Mouse (Mus musculus): ENCODE data around the gene Sec23b. TPM values are rescaled to one million over a fixed set of nuclear protein-coding genes. Genes with fewer than 3 reads are reported as not detected.

The Sec23b gene
- polyA plus RNA-seq, 1 experiment from 2014 or later: 80.6 TPM

DNA sequence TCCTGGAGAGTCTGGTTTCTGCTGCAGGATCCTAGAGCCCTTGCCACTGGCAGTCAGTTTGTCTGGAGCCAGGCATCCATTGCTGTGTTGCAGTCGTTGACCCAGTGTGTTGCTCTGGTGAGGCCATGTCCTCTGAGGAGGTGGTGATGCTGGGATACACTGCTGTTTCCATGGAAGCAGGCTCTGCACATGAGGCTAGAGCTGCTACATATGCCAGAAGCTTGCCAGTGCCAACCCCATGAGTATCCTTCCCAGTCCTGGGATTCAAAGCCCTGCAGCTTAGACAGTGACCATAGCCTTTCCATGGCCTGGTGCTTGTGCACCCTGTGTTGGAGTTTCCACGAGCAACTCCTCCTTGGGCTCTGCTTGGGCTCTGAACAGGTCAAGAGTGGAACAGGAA, 77.5 kb downstream of the Sec23b start:
- H3K27me3 ChIP-seq (ENCODE audit: control insufficient read depth, insufficient read depth, low read length): no peaks in the 10 kb centered on the region
- no peak overlapping the region for H3K4me3 ChIP-seq (ENCODE audit: low read depth, low read length)
- no peak for ATAC-seq (ENCODE audit: insufficient number of reproducible peaks, insufficient read depth, low FRiP score, low read depth)
- H3K9ac ChIP-seq (replicated peaks; ENCODE audit: low read depth, low read length): no peak overlapping the region
- H3K4me2 ChIP-seq (replicated peaks; ENCODE audit: low read depth, low read length): no peak overlapping the region
- H3K9me3 ChIP-seq (ENCODE audit: control insufficient read depth, low read depth, low read length): no peaks in the 10 kb centered on the region
- no peaks in the 10 kb centered on the region for H3K4me1 ChIP-seq (ENCODE audit: control insufficient read depth, insufficient read depth, low read length)
- H3K27ac ChIP-seq (ENCODE audit: low read length): no peak overlapping the region
- 89% methylated on average over 2 of the region's 2 CpGs for WGBS
- no peaks in the 10 kb centered on the region for H3K36me3 ChIP-seq (ENCODE audit: control insufficient read depth, insufficient read depth, low read length)

DNA sequence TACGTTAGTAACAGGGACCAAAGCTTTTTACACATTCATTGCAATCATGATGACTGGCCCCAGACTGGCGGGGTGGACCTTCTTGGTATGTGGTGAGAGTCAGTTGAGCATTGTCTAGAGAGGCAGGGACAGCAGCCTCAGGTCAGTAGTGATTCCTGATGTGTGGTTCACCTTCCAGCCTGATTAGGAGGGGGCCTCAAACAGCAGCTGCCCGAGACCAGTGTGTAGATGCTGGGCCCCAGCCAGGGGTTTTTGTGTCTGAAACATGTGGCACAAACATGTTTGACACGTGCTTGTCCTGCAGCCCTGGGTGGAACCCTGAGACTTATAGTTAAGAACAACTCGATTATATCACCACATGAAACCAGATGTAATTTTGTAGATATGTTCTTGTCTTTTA, 78.2 kb downstream of the Sec23b start:
- Histone ChIP-seq H3K36me3 (ENCODE audit: control insufficient read depth, insufficient read depth, low read length) (no peaks in the 10 kb centered on the region), H3K9me3 (ENCODE audit: control insufficient read depth, low read depth, low read length) (no peaks in the 10 kb centered on the region), H3K27ac (ENCODE audit: low read length) (no peak overlapping the region), H3K4me2 (replicated peaks; ENCODE audit: low read depth, low read length) (no peak overlapping the region), H3K4me3 (ENCODE audit: low read depth, low read length) (no peak overlapping the region), H3K27me3 (ENCODE audit: control insufficient read depth, insufficient read depth, low read length) (no peaks in the 10 kb centered on the region), H3K4me1 (ENCODE audit: control insufficient read depth, insufficient read depth, low read length) (no peaks in the 10 kb centered on the region), H3K9ac (replicated peaks; ENCODE audit: low read depth, low read length) (no peak overlapping the region)
- WGBS: 74% methylated on average over 5 of the region's 5 CpGs
- ATAC-seq (ENCODE audit: insufficient number of reproducible peaks, insufficient read depth, low FRiP score, low read depth): no peak

DNA sequence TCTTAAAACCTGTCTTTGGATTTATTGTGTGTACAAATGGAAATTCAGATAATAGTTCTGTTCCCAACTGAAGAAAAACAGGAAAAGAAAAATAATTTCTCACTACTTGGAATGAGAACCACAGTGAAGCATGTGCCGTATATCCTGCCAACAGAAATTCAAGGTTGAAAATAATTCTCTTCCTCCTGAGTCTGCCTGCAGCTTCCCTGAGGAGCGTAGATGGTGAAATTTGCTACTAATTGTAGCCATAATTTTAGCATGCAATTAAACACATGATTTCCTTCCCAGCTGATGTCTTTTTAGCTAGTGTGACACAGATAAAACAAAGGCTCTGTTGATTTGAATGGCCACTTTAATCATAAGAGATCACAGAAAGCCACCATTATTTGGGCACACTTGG, 78.7 kb downstream of the Sec23b start:
- no peak for ATAC-seq (ENCODE audit: insufficient number of reproducible peaks, insufficient read depth, low FRiP score, low read depth)
- Histone ChIP-seq H3K4me1 (ENCODE audit: control insufficient read depth, insufficient read depth, low read length) (no peaks in the 10 kb centered on the region), H3K9me3 (ENCODE audit: control insufficient read depth, low read depth, low read length) (no peaks in the 10 kb centered on the region), H3K27me3 (ENCODE audit: control insufficient read depth, insufficient read depth, low read length) (no peaks in the 10 kb centered on the region), H3K4me2 (replicated peaks; ENCODE audit: low read depth, low read length) (no peak overlapping the region), H3K27ac (ENCODE audit: low read length) (no peak overlapping the region), H3K4me3 (ENCODE audit: low read depth, low read length) (no peak overlapping the region), H3K36me3 (ENCODE audit: control insufficient read depth, insufficient read depth, low read length) (no peaks in the 10 kb centered on the region), H3K9ac (replicated peaks; ENCODE audit: low read depth, low read length) (no peak overlapping the region)
- 72% methylated on average over 2 of the region's 2 CpGs for WGBS

DNA sequence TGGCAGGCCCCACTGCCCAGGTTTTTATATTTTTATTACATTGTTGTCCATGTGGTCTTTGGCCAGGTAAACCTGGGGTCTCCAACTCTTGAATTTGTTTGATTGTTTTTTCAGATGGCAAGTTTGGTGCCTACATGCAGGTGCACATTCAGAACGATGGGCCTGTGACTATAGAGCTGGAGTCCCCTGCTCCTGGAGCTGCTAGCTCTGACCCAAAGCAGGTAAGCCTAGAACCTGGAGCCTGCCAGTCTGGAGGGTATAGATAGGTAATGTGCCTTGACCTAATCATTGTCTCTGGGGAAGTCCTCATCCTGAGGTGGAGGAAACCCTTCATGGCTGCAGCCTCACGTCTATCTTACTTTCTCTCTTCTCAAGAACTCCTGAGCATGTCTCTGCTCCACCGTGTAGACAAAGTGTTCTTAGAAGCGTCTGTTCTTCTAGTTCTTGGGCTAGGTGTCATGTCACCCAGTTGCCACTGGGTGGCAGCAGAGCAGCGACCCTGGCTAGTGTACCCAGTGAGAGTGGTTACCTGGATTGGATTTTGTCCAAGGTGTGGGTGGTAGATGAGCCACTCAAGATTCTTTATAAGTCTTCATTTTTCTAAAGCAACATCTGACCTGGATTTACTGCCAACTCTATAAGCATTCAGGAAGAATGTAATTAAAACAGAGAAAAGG, 79.8 kb downstream of the Sec23b start:
- Histone ChIP-seq H3K4me2 (replicated peaks; ENCODE audit: low read depth, low read length) (no peak overlapping the region), H3K27me3 (ENCODE audit: control insufficient read depth, insufficient read depth, low read length) (no peaks in the 10 kb centered on the region), H3K4me1 (ENCODE audit: control insufficient read depth, insufficient read depth, low read length) (no peaks in the 10 kb centered on the region), H3K9me3 (ENCODE audit: control insufficient read depth, low read depth, low read length) (no peaks in the 10 kb centered on the region), H3K36me3 (ENCODE audit: control insufficient read depth, insufficient read depth, low read length) (no peaks in the 10 kb centered on the region), H3K9ac (replicated peaks; ENCODE audit: low read depth, low read length) (no peak overlapping the region), H3K4me3 (ENCODE audit: low read depth, low read length) (no peak overlapping the region), H3K27ac (ENCODE audit: low read length) (no peak overlapping the region)
- WGBS: 22% methylated on average over 5 of the region's 5 CpGs
- ATAC-seq (ENCODE audit: insufficient number of reproducible peaks, insufficient read depth, low FRiP score, low read depth): no peak; the same call in 1 of the 2 replicates

DNA sequence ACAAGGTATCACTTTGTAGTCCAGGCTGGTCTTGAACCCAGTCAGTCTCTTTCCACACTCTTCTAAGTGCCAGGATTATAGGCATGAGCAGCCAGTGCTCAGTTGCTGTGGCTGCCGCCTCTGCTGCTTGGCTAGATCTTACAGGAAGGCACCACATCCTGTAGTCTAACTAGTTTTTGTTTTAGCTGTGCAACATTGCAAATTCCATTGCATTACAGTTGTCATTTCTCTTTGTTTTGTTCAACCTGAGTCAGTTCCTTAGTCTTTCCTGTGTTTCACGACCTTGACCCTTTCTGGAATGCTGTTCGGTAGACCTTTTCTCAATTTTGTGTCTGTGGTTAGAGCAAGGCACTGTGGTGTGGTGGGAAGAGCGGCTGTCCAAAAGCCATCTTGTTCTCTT, 81.2 kb downstream of the Sec23b start:
- Histone ChIP-seq H3K27me3 (ENCODE audit: control insufficient read depth, insufficient read depth, low read length) (no peaks in the 10 kb centered on the region), H3K9ac (replicated peaks; ENCODE audit: low read depth, low read length) (no peak overlapping the region), H3K4me3 (ENCODE audit: low read depth, low read length) (no peak overlapping the region), H3K4me1 (ENCODE audit: control insufficient read depth, insufficient read depth, low read length) (no peaks in the 10 kb centered on the region), H3K9me3 (ENCODE audit: control insufficient read depth, low read depth, low read length) (no peaks in the 10 kb centered on the region), H3K4me2 (replicated peaks; ENCODE audit: low read depth, low read length) (no peak overlapping the region), H3K27ac (ENCODE audit: low read length) (no peak overlapping the region), H3K36me3 (ENCODE audit: control insufficient read depth, insufficient read depth, low read length) (no peaks in the 10 kb centered on the region)
- WGBS: 76% methylated on average over 4 of the region's 4 CpGs
- ATAC-seq (ENCODE audit: insufficient number of reproducible peaks, insufficient read depth, low FRiP score, low read depth): no peak

DNA sequence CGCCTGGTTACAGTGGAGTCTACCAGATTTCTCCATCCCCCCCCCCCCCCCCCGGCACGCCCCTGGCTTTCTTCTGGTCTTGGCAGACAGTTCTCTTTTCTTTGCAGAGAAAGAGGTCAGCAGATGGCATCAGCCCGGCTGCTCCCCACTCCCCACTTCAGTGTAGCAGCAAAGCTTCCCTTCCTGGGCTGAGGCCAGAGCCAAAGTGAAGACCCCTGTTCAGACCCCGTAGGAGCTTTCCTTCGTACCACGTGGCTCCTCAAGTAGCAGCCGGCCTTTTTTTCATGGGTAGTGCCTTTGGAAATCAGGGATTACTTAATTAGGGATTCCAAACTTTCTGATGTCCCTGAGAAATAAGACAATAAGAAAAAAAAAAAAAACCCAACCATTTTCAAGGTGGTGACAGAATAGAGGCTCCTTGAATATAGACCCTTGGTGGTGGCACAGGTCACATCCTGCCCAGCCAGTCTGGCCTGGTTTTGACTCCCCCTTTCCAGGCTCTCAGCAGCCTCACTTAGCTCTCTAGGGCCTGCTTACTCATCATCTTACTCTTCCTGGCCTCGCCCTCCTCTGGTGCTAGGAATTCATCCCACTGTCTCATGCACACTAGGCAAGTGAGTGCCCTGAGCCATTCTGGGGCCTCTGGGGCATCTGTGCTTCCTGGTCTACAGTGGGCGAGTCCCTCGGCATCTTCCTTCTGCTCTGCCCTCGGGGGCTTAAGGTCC, 81.8 kb downstream of the Sec23b start:
- no peak overlapping the region for H3K4me3 ChIP-seq (ENCODE audit: low read depth, low read length)
- H3K27me3 ChIP-seq (ENCODE audit: control insufficient read depth, insufficient read depth, low read length): no peaks in the 10 kb centered on the region
- no peak overlapping the region for H3K9ac ChIP-seq (replicated peaks; ENCODE audit: low read depth, low read length)
- H3K9me3 ChIP-seq (ENCODE audit: control insufficient read depth, low read depth, low read length): no peaks in the 10 kb centered on the region
- no peak for ATAC-seq (ENCODE audit: insufficient number of reproducible peaks, insufficient read depth, low FRiP score, low read depth)
- H3K36me3 ChIP-seq (ENCODE audit: control insufficient read depth, insufficient read depth, low read length): no peaks in the 10 kb centered on the region
- H3K27ac ChIP-seq (ENCODE audit: low read length): no peak overlapping the region
- no peak overlapping the region for H3K4me2 ChIP-seq (replicated peaks; ENCODE audit: low read depth, low read length)
- no peaks in the 10 kb centered on the region for H3K4me1 ChIP-seq (ENCODE audit: control insufficient read depth, insufficient read depth, low read length)
- 84% methylated on average over 10 of the region's 12 CpGs for WGBS

DNA sequence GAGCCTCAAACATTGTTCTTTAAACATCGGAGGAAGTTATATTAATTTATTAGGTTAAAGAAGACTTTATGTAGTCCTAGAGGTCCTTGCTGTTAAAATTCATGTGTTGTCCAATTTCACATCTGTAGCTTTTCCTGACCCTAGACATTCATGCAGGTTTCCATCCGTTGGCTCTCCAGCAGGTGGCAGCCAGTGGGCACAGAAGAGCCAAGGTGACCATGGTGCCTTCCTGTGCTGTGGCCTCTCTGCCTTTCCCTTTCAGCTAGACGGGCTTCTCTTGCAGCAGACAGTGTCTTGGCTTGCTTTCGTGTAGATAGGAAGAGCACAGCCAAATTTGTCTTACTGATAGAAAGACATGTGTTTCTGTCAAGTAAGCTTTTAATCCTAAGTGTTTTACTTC, 82.7 kb downstream of the Sec23b start:
- no peaks in the 10 kb centered on the region for H3K27me3 ChIP-seq (ENCODE audit: control insufficient read depth, insufficient read depth, low read length)

DNA sequence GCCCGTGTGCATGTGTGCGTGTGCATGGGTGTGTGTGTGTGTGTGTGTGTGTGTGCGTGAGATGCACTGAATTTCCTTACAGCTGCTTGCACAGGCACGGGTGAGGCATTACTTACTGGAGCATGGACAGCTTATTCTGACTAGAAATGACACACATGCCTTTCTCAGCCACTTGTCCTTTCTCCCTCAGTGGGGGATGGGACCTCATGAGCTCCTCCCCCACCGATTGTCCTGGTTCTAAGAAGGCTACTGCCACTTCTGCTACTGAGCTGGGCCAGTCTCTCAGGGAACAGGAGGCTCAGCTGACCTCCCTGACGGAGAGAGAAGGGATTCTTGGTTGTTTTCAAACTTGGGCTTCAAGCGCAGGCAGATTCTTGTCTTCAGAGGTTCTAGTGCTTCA, 84.1 kb downstream of the Sec23b start:
- no peaks in the 10 kb centered on the region for H3K36me3 ChIP-seq (ENCODE audit: control insufficient read depth, insufficient read depth, low read length)
- H3K27ac ChIP-seq (ENCODE audit: low read length): no peak overlapping the region
- WGBS: 81% methylated on average over 7 of the region's 7 CpGs
- no peak overlapping the region for H3K4me3 ChIP-seq (ENCODE audit: low read depth, low read length)
- H3K27me3 ChIP-seq (ENCODE audit: control insufficient read depth, insufficient read depth, low read length): no peaks in the 10 kb centered on the region
- H3K9ac ChIP-seq (replicated peaks; ENCODE audit: low read depth, low read length): no peak overlapping the region
- H3K4me2 ChIP-seq (replicated peaks; ENCODE audit: low read depth, low read length): no peak overlapping the region
- H3K9me3 ChIP-seq (ENCODE audit: control insufficient read depth, low read depth, low read length): no peaks in the 10 kb centered on the region
- no peaks in the 10 kb centered on the region for H3K4me1 ChIP-seq (ENCODE audit: control insufficient read depth, insufficient read depth, low read length)
- no peak for ATAC-seq (ENCODE audit: insufficient number of reproducible peaks, insufficient read depth, low FRiP score, low read depth)

More for the DNA sequence above, 82.7 kb downstream of the Sec23b start:
- H3K4me2 ChIP-seq (replicated peaks; ENCODE audit: low read depth, low read length): no peak overlapping the region
- WGBS: 47% methylated on average over 4 of the region's 4 CpGs
- H3K27ac ChIP-seq (ENCODE audit: low read length): no peak overlapping the region
- H3K9me3 ChIP-seq (ENCODE audit: control insufficient read depth, low read depth, low read length): no peaks in the 10 kb centered on the region
- no peak for ATAC-seq (ENCODE audit: insufficient number of reproducible peaks, insufficient read depth, low FRiP score, low read depth)
- H3K36me3 ChIP-seq (ENCODE audit: control insufficient read depth, insufficient read depth, low read length): no peaks in the 10 kb centered on the region
- no peak overlapping the region for H3K4me3 ChIP-seq (ENCODE audit: low read depth, low read length)
- H3K9ac ChIP-seq (replicated peaks; ENCODE audit: low read depth, low read length): no peak overlapping the region
- H3K4me1 ChIP-seq (ENCODE audit: control insufficient read depth, insufficient read depth, low read length): no peaks in the 10 kb centered on the region
